Mouse (Mus musculus): ENCODE measurements around the gene Prepl. TPM values are rescaled to one million over a fixed set of nuclear protein-coding genes. Genes with fewer than 3 reads are reported as not detected.

Gene Prepl
- polyA plus RNA-seq, 1 experiment from 2014 or later: 31.0 TPM

Other genes with a start within 250 kb of the Prepl start
- 86.4 and 91.4 TPM in 2 replicates for gene Ppm1b, start 133.5 kb downstream of the Prepl start, polyA plus RNA-seq (2014; fragmentation: Nextera tagmentation; extraction: Ambion mirVana)
- gene Slc3a1, start 61.9 kb downstream of the Prepl start, polyA plus RNA-seq (2014; fragmentation: Nextera tagmentation; extraction: Ambion mirVana): 1.6 and 2.2 TPM in 2 replicates
- gene Camkmt, start 311 bp upstream of the Prepl start, polyA plus RNA-seq (2014; fragmentation: Nextera tagmentation; extraction: Ambion mirVana): 14.3 and 14.6 TPM in 2 replicates